Mouse (Mus musculus) thymus, adult 2 months (tissue): ENCODE results near the gene Myo18b.

Source experiments
- CTCF ChIP-seq: fragments of 200-500 bp; IDR thresholded peaks from 2 replicates; pipeline ENCODE4 v1.5.1; 2012; ENCODE audit warnings: mild to moderate bottlenecking, control low read depth, low read length, moderate library complexity, borderline replicate concordance; ENCODE audit not compliant: control insufficient read depth, poor library complexity, insufficient read depth; ENCODE audit errors: extremely low read depth
- POLR2A ChIP-seq: fragments of 200-500 bp; IDR thresholded peaks from 2 replicates; pipeline ENCODE4 v1.6.1; 2012; ENCODE audit warnings: mild to moderate bottlenecking, low read length, control low read depth, moderate library complexity; ENCODE audit not compliant: control insufficient read depth, poor library complexity, insufficient read depth; ENCODE audit errors: extremely low read depth

GRCm38 (mm10) chr5:112649164-112649702 is 246.9 kb downstream of the Myo18b start:
- TF ChIP-seq CTCF (no peak), POLR2A (no peak)
